Mouse (Mus musculus): ENCODE data around the gene Psmd8. TPM values are rescaled to one million over a fixed set of nuclear protein-coding genes. Genes with fewer than 3 reads are reported as not detected.

Psmd8 gene
- 58.0 and 58.4 TPM in 2 replicates for polyA plus RNA-seq (2012; rRNA removed)

DNA sequence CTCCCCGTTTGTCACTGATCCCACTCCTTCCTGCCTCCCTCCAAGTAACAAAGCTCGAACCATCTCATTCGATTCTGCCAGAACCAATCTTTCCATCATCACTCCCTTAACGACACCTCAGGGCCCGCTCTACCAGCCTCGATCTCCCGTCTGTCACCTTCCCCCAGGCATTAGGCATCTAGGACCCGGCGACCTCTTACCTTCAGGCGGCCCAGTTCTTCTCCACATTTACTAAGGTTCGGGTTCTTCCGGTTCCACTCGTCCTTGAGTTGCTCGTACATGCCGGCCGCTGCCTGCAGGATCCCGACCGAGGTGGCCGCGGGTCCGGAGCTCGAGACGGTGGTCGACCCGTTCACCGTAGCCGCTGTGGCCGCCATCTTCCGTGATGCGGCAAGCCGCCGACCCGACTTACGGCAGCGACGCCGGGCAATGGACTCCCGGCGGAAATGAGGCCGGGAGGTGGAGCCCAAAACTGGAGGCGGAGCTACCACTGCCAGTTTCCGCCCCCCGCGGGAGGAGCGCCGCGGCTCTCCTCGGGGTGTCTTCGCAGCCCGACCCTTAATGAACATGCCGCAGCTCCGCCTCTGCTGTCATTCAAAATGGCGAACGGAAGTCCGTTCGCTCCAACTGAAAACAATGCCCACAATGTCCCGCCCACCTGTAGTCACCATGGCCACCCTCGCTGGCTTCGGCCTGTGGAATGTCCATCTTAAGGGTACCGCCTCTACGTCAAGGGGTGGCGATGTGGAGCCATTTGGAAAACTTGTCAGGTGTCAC is at the start of gene Psmd8:
Psmd8 (minus strand) TSS at position 625 of the 777 bp plus-strand sequence.

DNA sequence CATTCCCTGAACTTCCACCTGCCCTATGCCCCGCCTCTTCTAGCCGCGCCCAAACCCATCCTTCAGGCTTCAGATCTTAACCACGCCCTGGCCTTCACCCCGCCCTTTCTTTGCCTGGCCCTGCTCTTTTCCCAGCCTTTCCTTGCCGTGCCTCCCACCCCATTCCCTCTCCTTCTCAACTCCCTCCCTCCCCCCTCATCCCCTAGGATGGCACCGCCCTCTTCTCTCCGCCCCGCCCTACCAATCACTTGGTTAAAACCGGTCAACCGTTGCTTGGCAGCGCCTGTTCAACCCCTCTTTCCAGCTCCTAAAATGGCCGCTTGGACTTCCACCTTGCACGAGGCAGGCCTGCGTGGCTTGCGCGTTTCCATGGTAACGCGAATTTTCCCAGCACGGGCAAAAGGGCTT is 33.2 kb upstream of the Psmd8 start, which contains the start of gene Catsperg1:
Catsperg1 (minus strand) TSS at position 361 of the 408 bp plus-strand sequence.

DNA sequence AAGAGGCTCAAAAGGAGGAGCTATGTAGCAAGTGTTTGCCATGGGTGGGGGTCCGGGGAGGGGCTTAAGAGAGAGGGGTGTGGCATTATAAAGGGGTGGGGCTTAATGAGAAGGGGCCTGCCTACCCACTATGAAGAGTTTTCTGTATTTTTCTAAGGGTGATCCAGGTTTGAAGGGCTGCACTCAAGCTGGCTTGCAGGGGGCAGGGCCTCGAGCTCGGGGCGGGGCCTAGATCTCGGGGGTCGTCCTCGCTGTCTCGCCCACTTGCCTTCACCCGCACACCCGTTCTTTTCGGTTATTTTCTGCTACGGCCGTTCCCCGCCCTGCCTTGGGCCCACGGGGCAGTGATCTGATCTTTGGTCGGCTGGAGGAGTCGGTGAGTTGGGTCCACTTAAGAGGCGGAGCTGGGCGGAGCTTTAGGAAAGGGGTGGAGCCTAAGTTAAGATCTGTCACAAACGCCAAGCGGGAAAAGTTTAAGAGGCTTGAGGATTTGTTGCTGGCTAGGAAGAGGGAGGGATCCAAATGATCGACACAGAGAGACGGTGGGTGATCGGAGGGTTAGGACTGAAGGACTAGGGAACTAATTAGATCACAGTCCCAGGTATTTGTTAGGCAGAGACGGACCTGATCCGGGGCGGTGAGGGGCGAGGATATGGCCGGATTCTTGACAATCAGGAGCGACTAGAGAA is 10.3 kb downstream of the Psmd8 start, which contains the start of the genes Ggn and Spred3:
Ggn (plus strand) TSS at position 145 of the 689 bp plus-strand sequence.
Spred3 (minus strand) TSS at position 346 of the 689 bp plus-strand sequence.

DNA sequence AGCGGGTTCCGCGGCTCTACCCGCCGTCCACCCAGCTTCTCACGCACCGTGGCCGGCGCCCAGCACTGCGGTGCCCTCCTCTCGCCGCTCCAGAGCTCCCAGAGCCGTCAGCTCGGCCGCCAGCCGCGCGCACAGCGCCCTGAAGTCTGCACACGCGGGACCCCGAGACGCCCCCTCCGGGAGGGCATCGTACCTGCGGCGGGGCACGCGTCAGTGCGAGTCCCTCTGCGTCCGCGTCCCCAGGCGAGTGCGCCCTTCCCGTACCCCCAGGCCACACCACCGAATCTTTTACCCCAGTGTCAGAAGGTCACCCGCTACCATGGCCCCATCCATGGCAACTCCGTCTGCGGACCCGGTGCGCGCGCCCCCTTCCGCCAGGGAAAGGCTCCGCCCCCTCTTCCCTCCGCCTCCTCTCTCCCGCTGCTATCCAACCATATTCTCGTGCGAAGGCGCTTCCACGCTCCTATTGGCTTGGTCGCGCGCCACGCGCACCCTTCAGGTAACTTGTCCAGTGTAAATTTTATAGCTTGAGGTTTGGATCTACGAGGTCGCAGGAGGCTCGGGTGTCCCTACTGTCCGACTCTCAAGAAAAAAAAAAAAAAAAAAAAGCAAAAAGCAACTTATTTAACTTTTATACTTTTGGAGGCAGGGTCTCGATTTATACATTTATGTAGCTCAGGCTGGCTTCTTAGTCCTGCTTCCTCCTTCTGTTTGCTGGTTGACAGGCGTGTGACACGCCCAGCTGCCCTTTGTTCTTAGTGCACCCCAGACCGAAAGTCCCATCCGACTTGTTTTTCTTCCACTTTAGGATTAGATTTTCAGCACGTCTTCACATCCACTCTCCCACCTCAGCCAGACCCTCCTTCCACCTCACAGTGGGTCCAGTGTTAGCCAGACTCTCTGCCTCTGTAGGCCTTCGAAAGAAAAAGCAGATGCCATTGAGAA is 24.4 kb downstream of the Psmd8 start, which contains the start of gene Fam98c:
Fam98c (minus strand) TSS at position 397 of the 945 bp plus-strand sequence.

DNA sequence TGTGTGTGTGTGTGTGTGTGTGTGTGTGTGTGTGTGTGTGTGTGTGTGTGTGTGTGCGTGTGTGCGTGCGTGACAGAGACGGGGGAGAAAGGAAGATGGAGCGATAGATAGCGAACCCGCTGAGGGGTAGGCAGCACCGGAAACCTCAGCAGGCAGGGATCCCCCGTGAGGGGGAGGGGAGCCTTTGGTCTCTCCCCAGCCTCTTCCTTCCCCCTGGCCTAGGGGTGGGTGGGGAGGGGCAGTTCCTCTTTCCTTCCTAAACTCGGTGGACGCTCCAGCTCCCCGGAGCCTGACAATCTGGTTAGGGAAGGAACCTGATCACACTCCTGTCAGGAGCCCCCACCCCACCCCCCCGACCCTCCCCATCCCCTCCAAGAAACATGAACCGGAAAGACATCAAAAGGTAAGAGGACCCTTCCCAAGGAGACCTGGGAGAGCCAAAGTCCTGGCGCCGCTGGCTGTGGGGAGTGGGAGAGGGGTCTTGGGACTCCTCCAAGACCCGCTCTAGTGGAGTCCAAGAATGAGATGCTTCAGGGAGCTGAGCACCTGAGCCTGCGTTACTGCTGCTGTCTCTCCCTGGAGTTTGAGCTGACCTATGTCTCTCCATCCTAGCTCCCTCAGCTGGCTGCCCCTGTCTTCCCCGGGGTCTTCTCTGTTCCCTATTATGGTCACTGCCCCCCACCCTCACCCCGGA is 45.7 kb downstream of the Psmd8 start, which contains the start of gene Rasgrp4:
Rasgrp4 (plus strand) TSS at position 159 of the 694 bp plus-strand sequence.

DNA sequence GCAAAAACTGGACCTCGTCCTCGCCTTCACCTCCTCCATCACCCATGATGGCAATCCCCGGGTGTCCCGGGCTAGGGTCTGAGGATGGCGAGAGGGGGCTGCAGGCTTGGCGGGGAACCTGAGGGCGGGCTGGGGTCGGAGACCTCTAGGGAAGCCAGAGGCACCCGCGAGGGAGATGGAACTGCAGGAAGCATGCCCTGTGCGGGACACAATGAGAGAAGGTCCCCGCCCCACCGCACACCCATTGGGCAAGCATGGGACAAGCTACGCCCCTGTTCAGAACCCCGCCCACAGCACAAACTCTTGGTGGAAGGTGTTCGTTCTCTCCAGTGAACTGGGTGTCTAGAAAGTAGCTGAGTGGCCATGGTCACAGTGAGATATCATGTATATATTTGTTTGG is 55.5 kb downstream of the Psmd8 start, which contains the start of gene Ryr1:
Ryr1 (minus strand) TSS at position 210 of the 400 bp plus-strand sequence.

Other genes with a start within 250 kb of the Psmd8 start
- 295 and 310 TPM in 2 replicates for gene Actn4, start 218.4 kb downstream of the Psmd8 start, polyA plus RNA-seq (2012; rRNA removed)
- 86.0 and 100 TPM in 2 replicates for gene Eif3k, start 198.8 kb downstream of the Psmd8 start, polyA plus RNA-seq (2012; rRNA removed)
- 1.3 and 2.2 TPM in 2 replicates for gene Map4k1, start 198.7 kb downstream of the Psmd8 start, polyA plus RNA-seq (2012; rRNA removed)
- gene Ryr1, start 55.5 kb downstream of the Psmd8 start, polyA plus RNA-seq (2012; rRNA removed): 2.1 and 2.3 TPM in 2 replicates
- 1.7 and 2.1 TPM in 2 replicates for gene Rasgrp4, start 45.9 kb downstream of the Psmd8 start, polyA plus RNA-seq (2012; rRNA removed)
- 23.6 and 35.1 TPM in 2 replicates for gene Fam98c, start 24.5 kb downstream of the Psmd8 start, polyA plus RNA-seq (2012; rRNA removed)
- gene Ggn, start 10.5 kb downstream of the Psmd8 start, polyA plus RNA-seq (2012; rRNA removed): 0.84 and 1.0 TPM in 2 replicates
- 1.9 and 2.1 TPM in 2 replicates for gene Spred3, start 10.3 kb downstream of the Psmd8 start, polyA plus RNA-seq (2012; rRNA removed)
- 0.23 and 0.53 TPM in 2 replicates for gene Catsperg1, start 33.3 kb upstream of the Psmd8 start, polyA plus RNA-seq (2012; rRNA removed)
- 42.1 and 45.1 TPM in 2 replicates for gene Kcnk6, start 51.8 kb upstream of the Psmd8 start, polyA plus RNA-seq (2012; rRNA removed)
- 69.2 and 106 TPM in 2 replicates for gene Yif1b, start 57.6 kb upstream of the Psmd8 start, polyA plus RNA-seq (2012; rRNA removed)
- gene 2200002D01Rik, start 67.8 kb upstream of the Psmd8 start, polyA plus RNA-seq (2012; rRNA removed): 51.1 and 60.9 TPM in 2 replicates
- gene Spint2, start 101.2 kb upstream of the Psmd8 start, polyA plus RNA-seq (2012; rRNA removed): 427 and 890 TPM in 2 replicates
- gene Ppp1r14a, start 108.6 kb upstream of the Psmd8 start, polyA plus RNA-seq (2012; rRNA removed): 18.9 and 33.1 TPM in 2 replicates
- 0.30 and 0.56 TPM in 2 replicates for gene Dpf1, start 123.2 kb upstream of the Psmd8 start, polyA plus RNA-seq (2012; rRNA removed)